Mouse (Mus musculus) G1E (cell line): ENCODE measurements around the gene Nmur1. TPM values are rescaled to one million over a fixed set of nuclear protein-coding genes. Genes with fewer than 3 reads are reported as not detected.
A peak's percentile ranks its signal among the peaks of the same experiment; 100 is the strongest.

ENCODE experiments used
- ATAC-seq: 2 replicates; pipeline ENCODE4 v1.8.0; 2016; ENCODE audit warnings: mild to moderate bottlenecking; ENCODE audit not compliant: insufficient number of reproducible peaks, poor library complexity, low FRiP score, severe bottlenecking; ENCODE audit errors: extremely low read depth
- DNase-seq: peaks from one replicate; pipeline ENCODE4 v3.0.0; 2012; ENCODE audit warnings: low spot score
- H3K27me3 ChIP-seq: 2 replicates; pipeline ENCODE4 v1.6.1; 2012; ENCODE audit warnings: mild to moderate bottlenecking, low read length, inconsistent platforms; ENCODE audit not compliant: insufficient read depth
- H3K36me3 ChIP-seq: replicated peaks from 2 replicates; pipeline ENCODE3; 2012; ENCODE audit warnings: mild to moderate bottlenecking, inconsistent platforms
- H3K4me1 ChIP-seq: 2 replicates; pipeline ENCODE4 v1.6.1; 2012; ENCODE audit warnings: low read depth, low read length, inconsistent platforms, mixed read lengths; ENCODE audit not compliant: insufficient read depth
- H3K4me3 ChIP-seq: 2 replicates; pipeline ENCODE4 v1.5.1; 2012; ENCODE audit warnings: low read depth, mild to moderate bottlenecking, inconsistent platforms, low read length, moderate library complexity, mixed read lengths
- H3K9me3 ChIP-seq: replicated peaks from 2 replicates; pipeline ENCODE4 v1.6.1; 2012; ENCODE audit warnings: inconsistent platforms
- CTCF ChIP-seq: IDR thresholded peaks from 2 replicates; pipeline ENCODE4 v1.5.1; 2012; ENCODE audit warnings: low read depth, low read length, inconsistent platforms, mixed read lengths
- GATA1 ChIP-seq: IDR thresholded peaks from 2 replicates; pipeline ENCODE4 v1.6.1; 2012; ENCODE audit warnings: borderline replicate concordance, low read length, inconsistent platforms, mixed read lengths
- GATA2 ChIP-seq: IDR thresholded peaks from 2 replicates; pipeline ENCODE4 v1.6.1; 2012; ENCODE audit warnings: low read depth, low read length, inconsistent platforms, borderline replicate concordance
- POLR2AphosphoS5 ChIP-seq: IDR thresholded peaks from 2 replicates; pipeline ENCODE4 v1.6.1; 2012; ENCODE audit warnings: low read depth, low read length, inconsistent platforms; ENCODE audit not compliant: insufficient replicate concordance
- TAL1 ChIP-seq: conservative IDR thresholded peaks from 2 replicates; pipeline ENCODE4 v1.6.1; 2012; ENCODE audit warnings: low read depth, low read length, inconsistent platforms, mixed read lengths
- polyA plus RNA-seq: library from polyadenylated mRNA; stranded (reverse); fragments of >175 nt; gene quantifications from 2 replicates; pipeline ENCODE4 v1.2.3, GENCODE M21; 2012
- total RNA-seq, 2 experiments: library from RNA; stranded (forward) in 1 of 2; stranded (reverse) in 1 of 2; fragments of 200-1000 nt in 1 of 2; fragments of >200 nt in 1 of 2; fragmentation: Nextera tagmentation in 1 of 2; gene quantifications; 2 replicates each; pipeline ENCODE4 v1.2.3; 2014 to 2017

Gene Nmur1
- total and polyA plus RNA-seq, 3 experiments = not detected

DNA sequence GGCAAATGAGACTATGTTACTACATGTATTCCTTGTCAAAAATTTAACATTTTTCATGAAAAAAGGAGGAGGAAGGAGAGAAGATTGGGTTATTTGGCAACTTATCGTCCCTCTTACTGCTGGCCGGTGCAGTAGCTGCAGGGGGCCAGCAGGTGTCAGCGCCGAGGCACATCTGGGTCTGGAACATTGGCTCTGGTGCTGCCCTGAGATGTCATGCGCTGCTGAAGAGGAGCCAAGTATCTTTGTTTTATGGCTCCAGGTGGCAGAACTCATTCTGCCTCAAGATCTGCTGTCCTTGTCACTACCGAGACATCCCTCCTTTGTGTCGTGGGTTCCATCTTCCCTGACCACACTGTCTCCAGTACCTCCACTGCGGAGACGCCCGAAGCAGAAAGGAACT, 54.0 kb downstream of the Nmur1 start:
- H3K9me3 ChIP-seq = no peaks in the 10 kb centered on the region
- H3K4me3 ChIP-seq = no peak overlapping the region
- ATAC-seq = peak; percentile 75
- peaks cover 10% of the 10 kb centered on the region for H3K27me3 ChIP-seq
- DNase-seq = peak; percentile 62
- peaks cover 1% of the 10 kb centered on the region; the same call in 1 of the 2 replicates for H3K4me1 ChIP-seq
- TF ChIP-seq CTCF (peak; percentile 98), POLR2AphosphoS5 (no peak), TAL1 (no peak), GATA2 (no peak), GATA1 (no peak)
- H3K36me3 ChIP-seq = peaks cover 21% of the 10 kb centered on the region

DNA sequence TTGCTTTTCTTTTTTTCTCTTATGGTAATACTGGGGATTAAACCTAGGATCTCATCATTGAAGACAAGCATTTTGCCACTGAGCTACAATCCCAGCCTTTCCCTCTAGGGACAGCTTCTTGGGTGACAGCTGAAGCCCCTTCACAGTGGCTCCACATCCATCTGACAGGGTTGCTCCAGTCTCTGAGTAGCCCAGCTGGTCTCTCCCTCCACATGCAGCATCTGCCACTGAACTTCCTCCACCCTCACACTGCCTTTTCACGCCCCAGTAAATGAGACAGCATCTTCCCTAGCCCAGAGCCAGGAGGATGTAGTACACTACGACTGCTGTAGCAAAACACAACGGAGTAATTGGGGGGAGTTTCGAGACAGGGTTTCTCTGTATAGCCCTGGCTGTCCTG, 57.9 kb downstream of the Nmur1 start:
- H3K9me3 ChIP-seq = no peaks in the 10 kb centered on the region
- H3K36me3 ChIP-seq = peaks cover 38% of the 10 kb centered on the region
- H3K4me3 ChIP-seq = no peak overlapping the region
- peaks cover 6% of the 10 kb centered on the region for H3K4me1 ChIP-seq
- TF ChIP-seq GATA1 = no peak
- H3K27me3 ChIP-seq = no peaks in the 10 kb centered on the region
- ATAC-seq = no peak
- DNase-seq = no peak

DNA sequence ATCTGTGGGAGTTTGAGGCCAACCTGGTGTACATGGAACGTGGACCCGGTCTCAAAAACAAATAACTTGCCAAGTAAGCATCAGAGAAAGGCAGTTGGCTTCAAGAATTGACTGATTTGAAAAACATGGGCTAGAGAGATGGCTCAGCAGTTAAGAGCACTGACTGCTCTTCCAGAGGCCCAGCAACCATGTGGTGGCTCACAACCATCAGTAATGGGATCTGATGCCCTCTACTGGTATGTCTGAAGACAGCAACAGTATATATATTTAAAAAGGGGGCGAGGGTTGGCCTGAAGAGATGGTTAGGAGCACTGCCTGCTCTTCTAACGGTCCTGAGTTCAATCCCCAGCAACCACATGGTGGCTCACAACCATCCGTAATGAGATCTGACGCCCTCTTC, 62.4 kb downstream of the Nmur1 start:
- Histone ChIP-seq H3K36me3 (peaks cover 38% of the 10 kb centered on the region), H3K4me3 (no peak overlapping the region), H3K4me1 (peaks cover 31% of the 10 kb centered on the region), H3K27me3 (no peaks in the 10 kb centered on the region), H3K9me3 (no peaks in the 10 kb centered on the region)
- ATAC-seq (no peak), DNase-seq (no peak)
- TF ChIP-seq CTCF = peak; percentile 16; the same call in 1 of the 2 replicates
- no peak for TF ChIP-seq GATA2
- TF ChIP-seq TAL1 = no peak
- TF ChIP-seq GATA1 = no peak

DNA sequence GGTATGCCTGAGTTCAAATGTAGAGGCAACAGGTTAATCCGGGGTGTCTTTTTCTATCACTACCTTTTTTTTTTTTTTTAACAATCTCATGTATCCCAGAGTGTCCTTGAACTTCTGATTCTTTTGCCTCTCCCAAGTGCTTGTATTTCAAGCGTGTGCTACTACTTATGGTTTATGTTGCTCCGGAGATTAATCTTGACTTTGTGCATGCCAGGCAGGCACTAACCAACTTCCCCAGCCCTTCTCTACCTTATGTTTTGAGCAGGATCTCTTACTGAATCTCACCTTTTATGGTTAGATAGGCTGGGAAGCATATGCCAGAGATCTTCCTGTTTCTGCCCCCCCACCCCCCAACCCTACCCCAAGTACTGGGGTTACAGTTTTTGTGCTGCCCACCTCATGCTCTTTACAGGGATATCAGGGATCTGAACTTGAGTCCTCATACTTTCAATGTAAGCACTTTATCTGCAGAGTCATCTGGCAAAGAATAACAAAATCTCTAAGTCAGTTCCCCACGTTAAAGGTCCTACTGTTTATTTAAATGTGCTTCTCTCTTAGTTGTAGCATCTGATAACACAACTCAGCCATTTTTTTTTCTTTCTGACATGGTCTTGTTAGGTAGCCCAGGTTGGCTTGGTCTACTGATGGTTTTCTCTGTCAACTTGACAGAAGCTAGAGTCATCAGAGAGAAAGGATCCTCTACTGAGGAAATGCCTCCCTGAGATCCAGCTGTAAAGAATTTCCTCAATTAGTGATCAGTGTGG, 64.0 kb downstream of the Nmur1 start:
- ATAC-seq = no peak
- Histone ChIP-seq H3K9me3 (no peaks in the 10 kb centered on the region), H3K27me3 (no peaks in the 10 kb centered on the region), H3K4me1 (peaks cover 36% of the 10 kb centered on the region), H3K36me3 (peaks cover 44% of the 10 kb centered on the region), H3K4me3 (no peak overlapping the region)
- TF ChIP-seq CTCF (no peak), GATA1 (no peak), GATA2 (no peak), TAL1 (no peak), POLR2AphosphoS5 (no peak)
- no peak for DNase-seq

DNA sequence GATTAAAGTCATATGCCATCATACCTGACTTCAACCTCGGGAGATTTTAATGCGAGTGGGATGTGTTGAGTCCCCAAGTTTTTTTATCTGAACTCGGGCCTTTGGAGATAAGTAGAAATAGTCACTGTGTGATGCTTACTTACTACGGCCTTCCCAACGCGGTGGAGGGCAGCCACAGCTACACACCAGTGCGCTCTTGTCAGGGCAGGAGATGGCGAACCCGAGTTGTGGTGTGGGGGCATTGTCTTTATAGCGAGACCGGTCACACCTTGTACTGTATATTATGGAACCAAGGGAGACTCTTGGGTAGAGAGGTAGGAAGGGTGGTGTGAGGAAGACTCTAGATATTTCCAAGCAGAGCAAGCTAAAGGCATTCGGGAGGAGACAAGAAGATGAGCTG, 65.6 kb downstream of the Nmur1 start:
- H3K36me3 ChIP-seq = peaks cover 55% of the 10 kb centered on the region
- DNase-seq = no peak
- ATAC-seq = no peak
- H3K9me3 ChIP-seq = no peaks in the 10 kb centered on the region
- peak overlapping the region; percentile 88 for H3K4me3 ChIP-seq
- peaks cover 51% of the 10 kb centered on the region for H3K4me1 ChIP-seq
- no peaks in the 10 kb centered on the region for H3K27me3 ChIP-seq
- TF ChIP-seq TAL1 (no peak), CTCF (no peak), GATA2 (no peak), POLR2AphosphoS5 (no peak), GATA1 (no peak)

DNA sequence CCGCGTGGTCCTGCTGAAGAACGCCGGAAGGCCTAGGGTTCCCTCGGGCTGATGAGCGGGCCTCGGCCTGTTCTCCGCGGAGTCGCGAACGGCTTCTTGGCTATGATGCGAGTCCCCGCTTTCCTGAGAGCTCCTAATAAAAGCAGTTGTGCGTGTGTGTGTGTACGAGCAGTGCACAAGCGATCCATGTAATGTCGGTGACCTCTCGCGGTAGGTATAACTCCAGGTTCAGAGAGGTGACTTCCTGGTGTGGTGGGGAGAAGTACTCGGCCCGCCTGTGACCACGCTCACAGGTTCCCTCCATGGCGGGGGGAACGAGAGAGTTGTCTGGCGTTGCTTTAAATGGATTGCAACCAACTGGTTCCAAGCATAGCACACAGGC, 66.2 kb downstream of the Nmur1 start:
- Histone ChIP-seq H3K9me3 (no peaks in the 10 kb centered on the region), H3K4me1 (peaks cover 57% of the 10 kb centered on the region), H3K4me3 (peak overlapping the region; percentile 88), H3K36me3 (peaks cover 58% of the 10 kb centered on the region), H3K27me3 (no peaks in the 10 kb centered on the region)
- peak; percentile 29 for ATAC-seq
- DNase-seq = peak; percentile 69
- TF ChIP-seq CTCF (no peak), TAL1 (no peak), GATA2 (no peak), POLR2AphosphoS5 (no peak), GATA1 (no peak)

DNA sequence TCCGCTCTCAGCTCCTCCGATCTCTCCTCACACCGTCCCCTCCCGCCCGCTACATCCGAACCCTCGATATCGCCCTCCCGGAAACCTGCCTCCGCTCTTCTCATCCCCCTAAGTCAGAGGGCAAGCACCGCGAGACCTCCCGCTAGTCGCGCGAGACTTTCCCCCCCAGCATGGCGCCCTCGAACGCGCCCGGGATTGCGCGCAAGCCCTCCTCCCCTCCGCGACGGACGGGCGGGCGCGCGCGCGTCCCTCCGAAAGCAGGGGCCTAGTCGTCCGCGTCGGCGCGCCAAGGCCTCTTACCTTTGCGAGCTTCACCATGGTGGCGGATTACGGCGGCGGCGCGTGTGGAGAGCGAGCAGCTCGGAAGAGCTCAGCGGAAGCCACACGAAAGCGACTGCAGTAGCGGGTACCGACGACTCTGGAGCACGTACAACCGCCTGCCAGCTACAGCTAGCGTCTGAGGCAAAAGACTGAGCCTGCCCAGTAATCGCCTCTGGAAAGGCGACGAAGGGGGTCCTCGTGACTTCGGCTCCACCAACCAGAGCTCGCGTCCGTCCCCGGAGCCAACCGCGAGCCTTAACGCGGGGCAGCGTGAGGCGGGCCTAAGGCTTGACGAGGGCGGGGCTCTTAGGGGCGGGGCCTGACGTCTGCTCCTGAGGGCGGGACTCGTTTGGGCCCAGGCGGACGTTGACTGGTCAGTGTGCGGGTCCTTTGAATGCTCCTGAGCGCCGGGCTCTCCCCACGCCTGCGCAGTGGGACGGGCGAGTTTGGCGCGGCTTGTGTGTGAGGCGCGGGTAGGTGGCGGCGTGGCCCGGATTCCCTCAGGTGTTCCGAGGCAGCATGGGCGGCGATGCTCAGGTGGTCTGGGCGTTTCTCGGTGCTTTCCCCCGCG, 66.9 kb downstream of the Nmur1 start, which contains the start of gene Ncl:
TSS of gene Ncl (minus strand) at position 495 of the 892 bp plus-strand sequence.
- H3K4me3 ChIP-seq = peak within 1 kb of the TSS; percentile 88
- H3K36me3 ChIP-seq = peaks cover 62% of the 10 kb centered on the region
- ATAC-seq (peak; percentile 91), DNase-seq (peak; percentile 100)
- H3K27me3 ChIP-seq = no peaks in the 10 kb centered on the region
- no peak; the same call in 1 of the 2 replicates for TF ChIP-seq POLR2AphosphoS5
- TF ChIP-seq GATA1 = no peak
- TF ChIP-seq CTCF = no peak
- TF ChIP-seq TAL1 = no peak
- TF ChIP-seq GATA2 = no peak
- H3K9me3 ChIP-seq = no peaks in the 10 kb centered on the region
- H3K4me1 ChIP-seq = peaks cover 63% of the 10 kb centered on the region
